Mouse (Mus musculus): ENCODE data around the gene Sez6. TPM values are rescaled to one million over a fixed set of nuclear protein-coding genes. Genes with fewer than 3 reads are reported as not detected.

Gene Sez6
- polyA plus RNA-seq, 1 experiment: not detected

GRCm38 (mm10) chr11:77903761-77904160 lies 26.8 kb upstream of the Sez6 start:
- no peak for TF ChIP-seq GATA1 (IDR thresholded peaks at IDR 0.05; ENCODE audit: borderline replicate concordance, low read length)
- no peak for TF ChIP-seq FLI1 (IDR thresholded peaks at IDR 0.05; ENCODE audit: low read length)
- H3K27me3 ChIP-seq (replicated peaks): peaks cover 84% of the 10 kb centered on the region
- H3K4me3 ChIP-seq (replicated peaks): no peak overlapping the region
- peaks cover 6% of the 10 kb centered on the region for H3K9me3 ChIP-seq
- H3K36me3 ChIP-seq (replicated peaks; ENCODE audit: low read length): no peaks in the 10 kb centered on the region
- no peaks in the 10 kb centered on the region for H3K4me1 ChIP-seq

- no peaks in the 10 kb centered on the region for H3K4me1 ChIP-seq
- no peak overlapping the region for H3K4me3 ChIP-seq (replicated peaks)
- H3K36me3 ChIP-seq (replicated peaks; ENCODE audit: low read length): no peaks in the 10 kb centered on the region
- TF ChIP-seq GATA1 (IDR thresholded peaks at IDR 0.05; ENCODE audit: borderline replicate concordance, low read length): no peak
- no peak for TF ChIP-seq FLI1 (IDR thresholded peaks at IDR 0.05; ENCODE audit: low read length)
- peaks cover 4% of the 10 kb centered on the region for H3K9me3 ChIP-seq
- peaks cover 81% of the 10 kb centered on the region for H3K27me3 ChIP-seq (replicated peaks)
Measured at GRCm38 (mm10) chr11:77904707-77905106, 25.9 kb upstream of the Sez6 start.

- Histone ChIP-seq H3K27me3 (replicated peaks) (peaks cover 82% of the 10 kb centered on the region), H3K36me3 (replicated peaks; ENCODE audit: low read length) (no peaks in the 10 kb centered on the region)
- TF ChIP-seq GATA1 (IDR thresholded peaks at IDR 0.05; ENCODE audit: borderline replicate concordance, low read length) (no peak), FLI1 (IDR thresholded peaks at IDR 0.05; ENCODE audit: low read length) (no peak)
Measured at GRCm38 (mm10) chr11:77906097-77906687, 24.4 kb upstream of the Sez6 start.

GRCm38 (mm10) chr11:77906747-77907174 lies 23.8 kb upstream of the Sez6 start:
- no peaks in the 10 kb centered on the region for H3K4me1 ChIP-seq
- no peak for TF ChIP-seq GATA1 (IDR thresholded peaks at IDR 0.05; ENCODE audit: borderline replicate concordance, low read length)
- TF ChIP-seq FLI1 (IDR thresholded peaks at IDR 0.05; ENCODE audit: low read length): no peak
- H3K36me3 ChIP-seq (replicated peaks; ENCODE audit: low read length): no peaks in the 10 kb centered on the region
- no peak overlapping the region for H3K4me3 ChIP-seq (replicated peaks)
- peaks cover 78% of the 10 kb centered on the region for H3K27me3 ChIP-seq (replicated peaks)
- H3K9me3 ChIP-seq: no peaks in the 10 kb centered on the region

More at GRCm38 (mm10) chr11:77906097-77906687, 24.4 kb upstream of the Sez6 start:
- no peak overlapping the region for H3K4me3 ChIP-seq (replicated peaks)
- no peaks in the 10 kb centered on the region for H3K9me3 ChIP-seq
- H3K4me1 ChIP-seq: no peaks in the 10 kb centered on the region

- no peaks in the 10 kb centered on the region for H3K9me3 ChIP-seq
- no peak overlapping the region for H3K4me3 ChIP-seq (replicated peaks)
- H3K4me1 ChIP-seq: no peaks in the 10 kb centered on the region
- peaks cover 79% of the 10 kb centered on the region for H3K27me3 ChIP-seq (replicated peaks)
- no peaks in the 10 kb centered on the region for H3K36me3 ChIP-seq (replicated peaks; ENCODE audit: low read length)
- no peak for TF ChIP-seq FLI1 (IDR thresholded peaks at IDR 0.05; ENCODE audit: low read length)
- TF ChIP-seq GATA1 (IDR thresholded peaks at IDR 0.05; ENCODE audit: borderline replicate concordance, low read length): no peak
Measured at GRCm38 (mm10) chr11:77908468-77908867, 22.1 kb upstream of the Sez6 start.

GRCm38 (mm10) chr11:77909376-77909775 lies 21.2 kb upstream of the Sez6 start:
- no peak overlapping the region for H3K4me3 ChIP-seq (replicated peaks)
- TF ChIP-seq GATA1 (IDR thresholded peaks at IDR 0.05; ENCODE audit: borderline replicate concordance, low read length) (no peak), FLI1 (IDR thresholded peaks at IDR 0.05; ENCODE audit: low read length) (no peak)
- H3K9me3 ChIP-seq: no peaks in the 10 kb centered on the region
- no peaks in the 10 kb centered on the region; the same call in 1 of the 2 replicates for H3K4me1 ChIP-seq
- H3K36me3 ChIP-seq (replicated peaks; ENCODE audit: low read length): no peaks in the 10 kb centered on the region
- H3K27me3 ChIP-seq (replicated peaks): peaks cover 79% of the 10 kb centered on the region

- Histone ChIP-seq H3K9me3 (no peaks in the 10 kb centered on the region), H3K36me3 (replicated peaks; ENCODE audit: low read length) (no peaks in the 10 kb centered on the region), H3K27me3 (replicated peaks) (peaks cover 80% of the 10 kb centered on the region), H3K4me1 (no peaks in the 10 kb centered on the region; the same call in 1 of the 2 replicates), H3K4me3 (replicated peaks) (no peak overlapping the region)
- no peak for TF ChIP-seq GATA1 (IDR thresholded peaks at IDR 0.05; ENCODE audit: borderline replicate concordance, low read length)
- TF ChIP-seq FLI1 (IDR thresholded peaks at IDR 0.05; ENCODE audit: low read length): no peak
Measured at GRCm38 (mm10) chr11:77909776-77910175, 20.8 kb upstream of the Sez6 start.

GRCm38 (mm10) chr11:77913505-77913904 lies 17.1 kb upstream of the Sez6 start:
- TF ChIP-seq GATA1 (IDR thresholded peaks at IDR 0.05; ENCODE audit: borderline replicate concordance, low read length) (no peak), FLI1 (IDR thresholded peaks at IDR 0.05; ENCODE audit: low read length) (no peak)
- H3K27me3 ChIP-seq (replicated peaks): peaks cover 82% of the 10 kb centered on the region

GRCm38 (mm10) chr11:77914598-77915260 lies 15.9 kb upstream of the Sez6 start:
- H3K36me3 ChIP-seq (replicated peaks; ENCODE audit: low read length): no peaks in the 10 kb centered on the region
- H3K9me3 ChIP-seq: no peaks in the 10 kb centered on the region
- no peaks in the 10 kb centered on the region; the same call in 1 of the 2 replicates for H3K4me1 ChIP-seq
- H3K27me3 ChIP-seq (replicated peaks): peaks cover 81% of the 10 kb centered on the region
- TF ChIP-seq GATA1 (IDR thresholded peaks at IDR 0.05; ENCODE audit: borderline replicate concordance, low read length) (no peak), FLI1 (IDR thresholded peaks at IDR 0.05; ENCODE audit: low read length) (no peak)
- no peak overlapping the region for H3K4me3 ChIP-seq (replicated peaks)

More at GRCm38 (mm10) chr11:77913505-77913904, 17.1 kb upstream of the Sez6 start:
- Histone ChIP-seq H3K9me3 (no peaks in the 10 kb centered on the region), H3K36me3 (replicated peaks; ENCODE audit: low read length) (no peaks in the 10 kb centered on the region), H3K4me3 (replicated peaks) (no peak overlapping the region), H3K4me1 (no peaks in the 10 kb centered on the region; the same call in 1 of the 2 replicates)

- Histone ChIP-seq H3K4me1 (no peaks in the 10 kb centered on the region; the same call in 1 of the 2 replicates), H3K27me3 (replicated peaks) (peaks cover 82% of the 10 kb centered on the region), H3K36me3 (replicated peaks; ENCODE audit: low read length) (no peaks in the 10 kb centered on the region), H3K9me3 (no peaks in the 10 kb centered on the region), H3K4me3 (replicated peaks) (no peak overlapping the region)
- TF ChIP-seq FLI1 (IDR thresholded peaks at IDR 0.05; ENCODE audit: low read length) (no peak), GATA1 (IDR thresholded peaks at IDR 0.05; ENCODE audit: borderline replicate concordance, low read length) (no peak)
Measured at GRCm38 (mm10) chr11:77916741-77917140, 13.9 kb upstream of the Sez6 start.
